In genomic region chr9:61945973-61946611, GRCm38 (mm10) we compare ENCODE assay signal across 8 mouse cellular contexts. TPM values are rescaled to one million over a fixed set of nuclear protein-coding genes. Genes with fewer than 3 reads are reported as not detected.
A peak's percentile ranks its signal among the peaks of the same experiment; 100 is the strongest.
DNase-seq lines count a peak whose midpoint lies in the region; ATAC-seq and TF ChIP-seq lines count a peak whose summit lies in the region.

No protein-coding gene starts in this region.

- no peak for TF ChIP-seq POLR2A in lung, adult 2 months (IDR thresholded peaks at IDR 0.05; ENCODE audit: borderline replicate concordance, extremely low read depth, low read depth, low read length)

- H3K4me1 ChIP-seq in embryonic facial prominence, embryonic 12.5 days = peaks cover 15% of the 10 kb centered on the region; the same call in 1 of the 2 replicates
- H3K4me1 ChIP-seq in hindbrain, postnatal 0 days (ENCODE audit: insufficient read depth, low read length) = peaks cover 7% of the 10 kb centered on the region
- H3K4me1 ChIP-seq in lung, adult 2 months (ENCODE audit: control insufficient read depth, insufficient read depth, low read length) = no peaks in the 10 kb centered on the region; the same call in 1 of the 2 replicates

- H3K9me3 ChIP-seq in embryonic facial prominence, embryonic 12.5 days = no peaks in the 10 kb centered on the region
- no peaks in the 10 kb centered on the region for H3K9me3 ChIP-seq in hindbrain, postnatal 0 days (ENCODE audit: low read length)

- TF ChIP-seq CTCF in hindbrain, postnatal 0 days (IDR thresholded peaks at IDR 0.05; ENCODE audit: low read depth) = no peak
- no peak for TF ChIP-seq CTCF in lung, adult 2 months (IDR thresholded peaks at IDR 0.05; ENCODE audit: insufficient read depth, low read length)

- peak overlapping the region; percentile 81 for H3K4me3 ChIP-seq in embryonic facial prominence, embryonic 12.5 days
- H3K4me3 ChIP-seq in hindbrain, postnatal 0 days (ENCODE audit: low read length) = peak overlapping the region; percentile 77
- peak overlapping the region; percentile 86 for H3K4me3 ChIP-seq in lung, adult 2 months (replicated peaks; ENCODE audit: extremely low read depth, low read depth, low read length)

- peak overlapping the region; percentile 72 for H3K9ac ChIP-seq in embryonic facial prominence, embryonic 12.5 days
- peak overlapping the region; percentile 57 for H3K9ac ChIP-seq in hindbrain, postnatal 0 days (replicated peaks; ENCODE audit: low read length)

- H3K36me3 ChIP-seq in embryonic facial prominence, embryonic 12.5 days = peaks cover 11% of the 10 kb centered on the region
- H3K36me3 ChIP-seq in hindbrain, postnatal 0 days (ENCODE audit: insufficient read depth, low read length) = no peaks in the 10 kb centered on the region

- DNase-seq in cerebellum, adult 11-12 months = peak; percentile 14
- no peak for DNase-seq in cerebellum, postnatal 14 days
- no peak for DNase-seq in hindbrain, postnatal 0 days (ENCODE audit: low spot score)
- DNase-seq in lung, adult 2 months = no peak
- DNase-seq in spleen, postnatal 36 days (ENCODE audit: low spot score in 2 of 2) = peak; percentile 48 to 52
- no peak for DNase-seq in cerebellum, postnatal 4 days (ENCODE audit: low spot score in 2 of 2)

- WGBS in embryonic facial prominence, embryonic 12.5 days = 0% methylated on average over 38 of the region's 38 CpGs
- WGBS in hindbrain, postnatal 0 days = 0% methylated on average over 35 of the region's 38 CpGs
- WGBS in lung, adult 2 months = under 1% methylated on average over 38 of the region's 38 CpGs

- H3K4me2 ChIP-seq in embryonic facial prominence, embryonic 12.5 days (replicated peaks) = peak overlapping the region; percentile 91
- H3K4me2 ChIP-seq in hindbrain, postnatal 0 days (ENCODE audit: low read depth, low read length) = peak overlapping the region; percentile 100

- ATAC-seq in CD4-positive, CD25-positive, alpha-beta regulatory T cell, adult 4 months = peak; percentile 28
- peak; percentile 87 for ATAC-seq in embryonic facial prominence, embryonic 12.5 days (ENCODE audit: insufficient number of reproducible peaks, insufficient read depth, low FRiP score, low TSS enrichment)
- ATAC-seq in hindbrain, postnatal 0 days = peak; percentile 85

- no peaks in the 10 kb centered on the region for H3K27me3 ChIP-seq in embryonic facial prominence, embryonic 12.5 days
- no peaks in the 10 kb centered on the region for H3K27me3 ChIP-seq in hindbrain, postnatal 0 days (ENCODE audit: insufficient read depth, low read length)

- peak overlapping the region; percentile 84 for H3K27ac ChIP-seq in embryonic facial prominence, embryonic 12.5 days
- 0 out of 2 replicates have a peak overlapping the region, but pooled peaks have one; percentile 20 for H3K27ac ChIP-seq in hindbrain, postnatal 0 days

RNA-seq across cellular contexts. Expression of gene Kif23, which starts 0.5 kb away (rescaled TPM):
- 10 to 100 TPM in 1 of 2 experiments, 1 to 10 TPM in 1; 6.6 to 14.8 TPM for polyA plus RNA-seq in CD4-positive, CD25-positive, alpha-beta regulatory T cell, adult 4 months (2017; shearing (Covaris generic))
- 110 and 112 TPM in 2 replicates for polyA plus RNA-seq in embryonic facial prominence, embryonic 12.5 days (2016; fragmentation: Nextera tagmentation; extraction: Ambion mirVana)
- 4.5 and 7.5 TPM in 2 replicates for total RNA-seq in hindbrain, postnatal 0 days (2014; rRNA removed)
- 14.7 and 15.5 TPM in 2 replicates for polyA plus RNA-seq in hindbrain, postnatal 0 days (2015; fragmentation: Nextera tagmentation; extraction: Ambion mirVana)
- polyA plus RNA-seq in lung, adult 2 months (2012; rRNA removed) = 1.7 and 3.0 TPM in 2 replicates

RNA-seq across cellular contexts. Expression of gene Rplp1, which starts 31.8 kb away (rescaled TPM):
- 1,000 to 10,000 TPM; 3,273 to 3,796 TPM for polyA plus RNA-seq in CD4-positive, CD25-positive, alpha-beta regulatory T cell, adult 4 months (2017; shearing (Covaris generic))
- 1,059 and 1,095 TPM in 2 replicates for polyA plus RNA-seq in embryonic facial prominence, embryonic 12.5 days (2016; fragmentation: Nextera tagmentation; extraction: Ambion mirVana)
- 2,832 and 4,239 TPM in 2 replicates for total RNA-seq in hindbrain, postnatal 0 days (2014; rRNA removed)
- polyA plus RNA-seq in hindbrain, postnatal 0 days (2015; fragmentation: Nextera tagmentation; extraction: Ambion mirVana) = 1,070 and 1,080 TPM in 2 replicates
- polyA plus RNA-seq in lung, adult 2 months (2012; rRNA removed) = 6,011 and 7,617 TPM in 2 replicates

Comparison
In these comparisons a context has a peak if more than half of its experiments do, and no peak if none do; other contexts are left out.
1. DNase-seq: peak in cerebellum, adult 11-12 months (single experiment) and spleen, postnatal 36 days (2 of 2); none in cerebellum, postnatal 14 days (0 of 2), hindbrain, postnatal 0 days (single experiment), lung, adult 2 months (single experiment) and cerebellum, postnatal 4 days (0 of 2).
2. ATAC-seq: peak in every context shown above with its lines; median percentile 87 in embryonic facial prominence, embryonic 12.5 days; 85 in hindbrain, postnatal 0 days; 28 in CD4-positive, CD25-positive, alpha-beta regulatory T cell, adult 4 months.
3. Peak in every context shown above with its lines, with median percentiles within 50 percentile points of each other: H3K4me3 ChIP-seq.